Mouse (Mus musculus) large intestine, adult 2 months (tissue): ENCODE data around the gene Rgs14. TPM values are rescaled to one million over a fixed set of nuclear protein-coding genes. Genes with fewer than 3 reads are reported as not detected.
A peak's percentile ranks its signal among the peaks of the same experiment; 100 is the strongest.

Source experiments
- DNase-seq: peaks from one replicate; pipeline ENCODE4 v3.0.0-alpha.2; 2012; ENCODE audit warnings: low read depth, low spot score
- WGBS: fragments of 180-500 bp; shearing (Covaris S2); methylation state at CpG from one replicate; pipeline ENCODE4 v1.1.7; 2018; 5-methylcytosine and 5-hydroxymethylcytosine counted together
- polyA plus RNA-seq: library from polyadenylated mRNA; depleted of rRNA; stranded (reverse); fragments of >200 nt; gene quantifications from 2 replicates; pipeline ENCODE4 v1.2.3, GENCODE M21; 2012

The Rgs14 gene
- polyA plus RNA-seq, 1 experiment = 8.9 TPM

- WGBS = 77% methylated on average over 7 of the region's 7 CpGs
- DNase-seq = no peak
These were observed 33.7 kb downstream of the Rgs14 start for GRCm38 (mm10) chr13:55403266-55403665.

- DNase-seq = no peak
- 62% methylated on average over 15 of the region's 15 CpGs for WGBS
These were observed 34.7 kb downstream of the Rgs14 start for GRCm38 (mm10) chr13:55403935-55404852.

- no peak for DNase-seq
- WGBS = 10% methylated on average over 11 of the region's 11 CpGs
These were observed 35.6 kb downstream of the Rgs14 start for GRCm38 (mm10) chr13:55404853-55405782.

GRCm38 (mm10) chr13:55405783-55406390 is 36.4 kb downstream of the Rgs14 start:
- WGBS = 59% methylated on average over 13 of the region's 13 CpGs
- no peak for DNase-seq

- DNase-seq = no peak
- WGBS = 49% methylated on average over 4 of the region's 4 CpGs
These were observed 37.8 kb downstream of the Rgs14 start for GRCm38 (mm10) chr13:55407341-55407740.

GRCm38 (mm10) chr13:55408546-55409120 is 39.1 kb downstream of the Rgs14 start:
- WGBS = 82% methylated on average over 19 of the region's 19 CpGs
- no peak for DNase-seq

- WGBS = 67% methylated on average over 7 of the region's 7 CpGs
- no peak for DNase-seq
These were observed 42.3 kb downstream of the Rgs14 start for GRCm38 (mm10) chr13:55411826-55412225.

- no peak for DNase-seq
- 69% methylated on average over 13 of the region's 13 CpGs for WGBS
These were observed 43.2 kb downstream of the Rgs14 start for GRCm38 (mm10) chr13:55412643-55413307.

GRCm38 (mm10) chr13:55413333-55413732 is 43.8 kb downstream of the Rgs14 start:
- WGBS = 52% methylated on average over 12 of the region's 12 CpGs
- DNase-seq = no peak

GRCm38 (mm10) chr13:55414743-55415380 is 45.3 kb downstream of the Rgs14 start, which contains the start of gene Pfn3:
TSS of gene Pfn3 (minus strand) at chr13:55415232.
- WGBS = 29% methylated on average over 41 of the region's 41 CpGs
- no peak for DNase-seq

GRCm38 (mm10) chr13:55418004-55418403 is 48.5 kb downstream of the Rgs14 start:
- 7% methylated on average over 12 of the region's 12 CpGs for WGBS
- DNase-seq = peak; percentile 55

GRCm38 (mm10) chr13:55419142-55419541 is 49.6 kb downstream of the Rgs14 start:
- WGBS = 66% methylated on average over 5 of the region's 5 CpGs
- no peak for DNase-seq

GRCm38 (mm10) chr13:55420018-55420932 is 50.7 kb downstream of the Rgs14 start:
- 24% methylated on average over 51 of the region's 51 CpGs for WGBS
- DNase-seq = no peak

- DNase-seq = no peak
These were observed 51.6 kb downstream of the Rgs14 start for GRCm38 (mm10) chr13:55420933-55421800.

GRCm38 (mm10) chr13:55426613-55427012 is 57.1 kb downstream of the Rgs14 start, which contains the start of gene F12:
TSS of gene F12 (minus strand) at chr13:55426793.
- 94% methylated on average over 10 of the region's 10 CpGs for WGBS
- no peak for DNase-seq

More at GRCm38 (mm10) chr13:55420933-55421800, 51.6 kb downstream of the Rgs14 start:
- WGBS = 6% methylated on average over 35 of the region's 35 CpGs

GRCm38 (mm10) chr13:55429226-55429888 is 59.8 kb downstream of the Rgs14 start:
- 33% methylated on average over 12 of the region's 12 CpGs for WGBS
- no peak for DNase-seq
